Mouse (Mus musculus) frontal cortex, adult 2 months (tissue): ENCODE results near the gene Socs3. TPM values are rescaled to one million over a fixed set of nuclear protein-coding genes. Genes with fewer than 3 reads are reported as not detected.
A peak's percentile ranks its signal among the peaks of the same experiment; 100 is the strongest.

Experiments used
- DNase-seq, 2 experiments: peaks; one replicate each; pipeline ENCODE4 v3.0.0; 2022; ENCODE audit warnings: low spot score in 1 of 2; ENCODE audit errors: extremely low spot score in 1 of 2
- polyA plus RNA-seq: library from polyadenylated mRNA; depleted of rRNA; stranded (reverse); fragments of >200 nt; gene quantifications from 2 replicates; pipeline ENCODE4 v1.2.3, GENCODE M21; 2012; rRNA removed

Socs3 gene
- polyA plus RNA-seq, 1 experiment = 5.8 TPM

- peak; percentile 78 to 84 for DNase-seq
Measured at GRCm38 (mm10) chr11:117932195-117932594, 37.7 kb downstream of the Socs3 start.

- no peak for DNase-seq
Measured at GRCm38 (mm10) chr11:117931576-117931975, 38.3 kb downstream of the Socs3 start.

GRCm38 (mm10) chr11:117930781-117931338 is 39.0 kb downstream of the Socs3 start:
- DNase-seq = no peak

- no peak for DNase-seq
Measured at GRCm38 (mm10) chr11:117925541-117925940, 44.3 kb downstream of the Socs3 start.

GRCm38 (mm10) chr11:117924466-117924865 is 45.4 kb downstream of the Socs3 start:
- DNase-seq = no peak

GRCm38 (mm10) chr11:117923279-117923678 is 46.6 kb downstream of the Socs3 start:
- DNase-seq = no peak

GRCm38 (mm10) chr11:117919211-117919610 is 50.6 kb downstream of the Socs3 start:
- no peak for DNase-seq

- DNase-seq = no peak
Measured at GRCm38 (mm10) chr11:117918541-117918940, 51.3 kb downstream of the Socs3 start.

Other genes starting within 250 kb of the Socs3 start
- 0.42 and 0.50 TPM in 2 replicates for gene Tmc8, start 188.0 kb downstream of the Socs3 start, polyA plus RNA-seq
- gene Tmc6, start 187.8 kb downstream of the Socs3 start, polyA plus RNA-seq = 7.1 and 7.2 TPM in 2 replicates
- 0.23 and 0.32 TPM in 2 replicates for gene 6030468B19Rik, start 172.4 kb downstream of the Socs3 start, polyA plus RNA-seq
- 0.61 and 1.3 TPM in 2 replicates for gene Gm20708, start 160.4 kb downstream of the Socs3 start, polyA plus RNA-seq
- gene Syngr2, start 160.4 kb downstream of the Socs3 start, polyA plus RNA-seq = 11.0 and 11.9 TPM in 2 replicates
- gene Afmid, start 144.1 kb downstream of the Socs3 start, polyA plus RNA-seq = 4.1 and 4.3 TPM in 2 replicates
- 1.5 and 1.6 TPM in 2 replicates for gene Tk1, start 144.0 kb downstream of the Socs3 start, polyA plus RNA-seq
- gene Birc5, start 120.8 kb downstream of the Socs3 start, polyA plus RNA-seq = 2.8 and 3.4 TPM in 2 replicates
- gene Tmem235, start 109.3 kb downstream of the Socs3 start, polyA plus RNA-seq = not detected in 2 replicates
- 9.0 and 9.1 TPM in 2 replicates for gene Tha1, start 96.6 kb downstream of the Socs3 start, polyA plus RNA-seq
- gene Pgs1, start 16.2 kb upstream of the Socs3 start, polyA plus RNA-seq = 69.6 and 74.3 TPM in 2 replicates
- gene Dnah17, start 160.6 kb upstream of the Socs3 start, polyA plus RNA-seq = 0.21 and 0.24 TPM in 2 replicates